Mouse (Mus musculus) limb, embryonic 14.5 days (tissue): ENCODE measurements around the gene Mrpl58. TPM values are rescaled to one million over a fixed set of nuclear protein-coding genes. Genes with fewer than 3 reads are reported as not detected.

Experiments used
- ATAC-seq: fragments of 200-750 bp; cut with Nextera tagmentation; 2 replicates; pipeline ENCODE4 v1.8.0; 2017; ENCODE audit warnings: low read depth, moderate number of reproducible peaks, moderate TSS enrichment; ENCODE audit not compliant: low FRiP score
- DNase-seq: peaks from one replicate; pipeline ENCODE4 v3.0.0-alpha.2; 2015; ENCODE audit warnings: low spot score
- H3K27ac ChIP-seq: fragments of 300-500 bp; sonication (generic); replicated peaks from 2 replicates; pipeline ENCODE4 v1.5.1; 2014; ENCODE audit warnings: low read depth, mild to moderate bottlenecking, low read length, moderate library complexity, mixed read lengths
- H3K27me3 ChIP-seq: fragments of 300-500 bp; sonication (generic); 2 replicates; pipeline ENCODE4 v1.6.1; 2014; ENCODE audit warnings: low read length, mixed read lengths; ENCODE audit not compliant: control insufficient read depth, insufficient read depth
- H3K36me3 ChIP-seq: fragments of 300-500 bp; sonication (generic); 2 replicates; pipeline ENCODE4 v1.6.1; 2014; ENCODE audit warnings: mild to moderate bottlenecking, low read length, moderate library complexity, mixed read lengths; ENCODE audit not compliant: control insufficient read depth, insufficient read depth
- H3K4me1 ChIP-seq: fragments of 300-500 bp; sonication (generic); 2 replicates; pipeline ENCODE4 v1.6.1; 2014; ENCODE audit warnings: antibody characterized with exemption, low read length, mixed read lengths; ENCODE audit not compliant: control insufficient read depth, insufficient read depth
- H3K4me2 ChIP-seq: fragments of 300-500 bp; sonication (generic); replicated peaks from 2 replicates; pipeline ENCODE4 v1.6.1; 2014; ENCODE audit warnings: low read depth, mild to moderate bottlenecking, low read length, moderate library complexity; ENCODE audit not compliant: severe bottlenecking
- H3K4me3 ChIP-seq: fragments of 300-500 bp; sonication (generic); replicated peaks from 2 replicates; pipeline ENCODE4 v1.5.1; 2014; ENCODE audit warnings: low read length
- H3K9ac ChIP-seq: fragments of 300-500 bp; sonication (generic); 2 replicates; pipeline ENCODE4 v1.6.1; 2014; ENCODE audit warnings: mild to moderate bottlenecking, low read depth, low read length, moderate library complexity; ENCODE audit not compliant: severe bottlenecking
- H3K9me3 ChIP-seq: fragments of 300-500 bp; sonication (generic); 2 replicates; pipeline ENCODE4 v1.6.1; 2016; ENCODE audit warnings: low read length; ENCODE audit not compliant: control insufficient read depth
- POLR2A ChIP-seq: fragments of 200-500 bp; IDR thresholded peaks from 2 replicates; pipeline ENCODE4 v1.8.0; 2012; ENCODE audit warnings: inconsistent platforms, mild to moderate bottlenecking, moderate library complexity, borderline replicate concordance; ENCODE audit not compliant: insufficient read depth, insufficient read length; ENCODE audit errors: extremely low read depth
- WGBS: fragments of 180-500 bp; shearing (Covaris S2); extraction: QIAGEN DNeasy Blood & Tissue Kit; methylation state at CpG from one replicate; pipeline ENCODE4 v1.1.7; 2014; 5-methylcytosine and 5-hydroxymethylcytosine counted together
- microRNA-seq: library from miRNA; unstranded; fragments of <30 nt; microRNA quantifications from one replicate; pipeline ENCODE4, GENCODE M21; 2016
- polyA plus RNA-seq, 2 experiments: library from polyadenylated mRNA; depleted of rRNA in 1 of 2; stranded (reverse) in 1 of 2; unstranded in 1 of 2; fragments of >200 nt; fragmentation: Nextera tagmentation in 1 of 2; extraction: Ambion mirVana in 1 of 2; gene quantifications; 2 replicates each; pipeline versions ENCODE4 v1.2.1 to v1.2.3; 2012 to 2014

Gene Mrpl58
- polyA plus RNA-seq, 2 experiments, result 92.2 to 169 TPM

DNA sequence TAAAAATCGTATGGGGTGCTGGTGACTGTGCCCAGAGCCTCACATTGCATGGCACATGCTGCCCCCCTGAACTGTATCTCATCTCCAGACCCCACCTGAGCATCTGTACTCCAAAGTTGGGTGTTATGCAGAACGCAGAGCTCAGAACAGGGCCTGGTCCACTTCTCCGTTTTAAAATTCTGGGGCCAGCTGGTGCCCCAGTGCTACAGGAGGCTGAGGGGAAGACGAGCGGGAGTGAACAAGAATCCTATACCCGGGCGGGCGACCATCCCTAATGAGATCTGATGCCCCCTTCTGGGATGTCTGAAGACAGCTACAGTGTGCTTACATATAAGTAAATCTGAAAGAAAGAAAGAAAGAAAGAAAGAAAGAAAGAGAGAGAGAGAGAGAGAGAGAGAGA, 57.4 kb downstream of the Mrpl58 start:
- Histone ChIP-seq H3K4me2 (no peak overlapping the region), H3K9ac (no peak overlapping the region), H3K27me3 (no peaks in the 10 kb centered on the region), H3K4me3 (no peak overlapping the region), H3K36me3 (no peaks in the 10 kb centered on the region), H3K9me3 (no peaks in the 10 kb centered on the region), H3K4me1 (no peaks in the 10 kb centered on the region), H3K27ac (no peak overlapping the region)
- TF ChIP-seq POLR2A, result no peak
- no peak for ATAC-seq
- DNase-seq, result no peak
- 21% methylated on average over 8 of the region's 8 CpGs for WGBS

DNA sequence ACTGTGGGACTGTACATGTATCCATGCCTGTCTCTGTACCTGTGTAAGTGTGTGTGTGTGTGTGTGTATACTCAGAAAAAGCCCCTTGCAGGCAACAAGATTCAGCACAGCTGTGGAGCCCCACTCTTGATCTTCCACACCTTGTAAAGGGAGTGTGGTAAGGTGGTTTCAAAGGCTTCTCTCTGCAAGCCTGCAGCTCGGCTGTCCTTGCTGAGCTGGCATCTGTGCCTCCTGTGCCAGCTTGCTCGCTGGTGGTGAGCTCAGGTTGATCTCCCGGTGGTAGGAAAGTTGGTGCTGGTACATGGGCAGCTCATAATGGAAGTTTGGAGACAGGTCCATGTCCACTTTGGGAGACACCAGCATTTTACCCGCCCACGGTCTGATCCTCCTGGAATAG, 58.3 kb downstream of the Mrpl58 start:
- ATAC-seq (no peak), DNase-seq (no peak)
- no peak for TF ChIP-seq POLR2A
- Histone ChIP-seq H3K9me3 (no peaks in the 10 kb centered on the region), H3K4me2 (no peak overlapping the region), H3K9ac (no peak overlapping the region), H3K4me1 (no peaks in the 10 kb centered on the region), H3K27ac (no peak overlapping the region), H3K4me3 (no peak overlapping the region), H3K36me3 (no peaks in the 10 kb centered on the region), H3K27me3 (no peaks in the 10 kb centered on the region)
- 76% methylated on average over 5 of the region's 5 CpGs for WGBS

Small RNA genes lying within 50 kb of the gene (microRNA-seq; reads per million reads assigned to microRNA genes)
- gene Mir3968, result not detected

Other genes with a start within 250 kb of the Mrpl58 start
- 19.1 and 22.0 TPM in 2 replicates for gene Slc9a3r1, start 240.4 kb upstream of the Mrpl58 start, polyA plus RNA-seq (2012; rRNA removed)
- gene Slc9a3r1, start 240.4 kb upstream of the Mrpl58 start, polyA plus RNA-seq (2014; fragmentation: Nextera tagmentation; extraction: Ambion mirVana), result 29.9 and 33.7 TPM in 2 replicates
- 9.2 and 16.9 TPM in 2 replicates for gene Tmem104, start 216.3 kb upstream of the Mrpl58 start, polyA plus RNA-seq (2012; rRNA removed)
- 11.4 and 12.4 TPM in 2 replicates for gene Tmem104, start 216.3 kb upstream of the Mrpl58 start, polyA plus RNA-seq (2014; fragmentation: Nextera tagmentation; extraction: Ambion mirVana)
- gene Nat9, start 215.9 kb upstream of the Mrpl58 start, polyA plus RNA-seq (2012; rRNA removed), result 25.6 and 32.1 TPM in 2 replicates
- 20.0 and 24.3 TPM in 2 replicates for gene Nat9, start 215.9 kb upstream of the Mrpl58 start, polyA plus RNA-seq (2014; fragmentation: Nextera tagmentation; extraction: Ambion mirVana)
- 0.20 and 0.21 TPM in 2 replicates for gene Grin2c, start 136.5 kb upstream of the Mrpl58 start, polyA plus RNA-seq (2012; rRNA removed)
- gene Grin2c, start 136.5 kb upstream of the Mrpl58 start, polyA plus RNA-seq (2014; fragmentation: Nextera tagmentation; extraction: Ambion mirVana), result not detected in 2 replicates
- gene Fdxr, start 126.7 kb upstream of the Mrpl58 start, polyA plus RNA-seq (2012; rRNA removed), result 16.8 and 21.8 TPM in 2 replicates
- gene Fdxr, start 126.7 kb upstream of the Mrpl58 start, polyA plus RNA-seq (2014; fragmentation: Nextera tagmentation; extraction: Ambion mirVana), result 11.5 and 13.0 TPM in 2 replicates
- gene Fads6, start 106.1 kb upstream of the Mrpl58 start, polyA plus RNA-seq (2012; rRNA removed), result 0.35 and 0.40 TPM in 2 replicates
- 0.12 TPM in 1 of 2 replicates, not detected in the other for gene Fads6, start 106.1 kb upstream of the Mrpl58 start, polyA plus RNA-seq (2014; fragmentation: Nextera tagmentation; extraction: Ambion mirVana)
- 0.29 and 0.44 TPM in 2 replicates for gene Otop2, start 96.6 kb upstream of the Mrpl58 start, polyA plus RNA-seq (2012; rRNA removed)
- 0.08 and 0.19 TPM in 2 replicates for gene Otop2, start 96.6 kb upstream of the Mrpl58 start, polyA plus RNA-seq (2014; fragmentation: Nextera tagmentation; extraction: Ambion mirVana)
- not detected in 2 replicates for gene Ush1g, start 81.7 kb upstream of the Mrpl58 start, polyA plus RNA-seq (2012; rRNA removed)
- gene Ush1g, start 81.7 kb upstream of the Mrpl58 start, polyA plus RNA-seq (2014; fragmentation: Nextera tagmentation; extraction: Ambion mirVana), result not detected in 2 replicates
- not detected in 2 replicates for gene Otop3, start 69.0 kb upstream of the Mrpl58 start, polyA plus RNA-seq (2012; rRNA removed)
- gene Otop3, start 69.0 kb upstream of the Mrpl58 start, polyA plus RNA-seq (2014; fragmentation: Nextera tagmentation; extraction: Ambion mirVana), result not detected in 2 replicates
- gene Hid1, start 36.0 kb upstream of the Mrpl58 start, polyA plus RNA-seq (2012; rRNA removed), result 4.5 and 5.9 TPM in 2 replicates
- 2.1 and 2.3 TPM in 2 replicates for gene Hid1, start 36.0 kb upstream of the Mrpl58 start, polyA plus RNA-seq (2014; fragmentation: Nextera tagmentation; extraction: Ambion mirVana)
- 18.8 and 23.9 TPM in 2 replicates for gene Cdr2l, start 21.8 kb upstream of the Mrpl58 start, polyA plus RNA-seq (2012; rRNA removed)
- 10.9 and 11.1 TPM in 2 replicates for gene Cdr2l, start 21.8 kb upstream of the Mrpl58 start, polyA plus RNA-seq (2014; fragmentation: Nextera tagmentation; extraction: Ambion mirVana)
- 294 and 427 TPM in 2 replicates for gene Atp5h, start 16.2 kb downstream of the Mrpl58 start, polyA plus RNA-seq (2012; rRNA removed)
- gene Atp5h, start 16.2 kb downstream of the Mrpl58 start, polyA plus RNA-seq (2014; fragmentation: Nextera tagmentation; extraction: Ambion mirVana), result 870 and 933 TPM in 2 replicates
- gene Kctd2, start 16.4 kb downstream of the Mrpl58 start, polyA plus RNA-seq (2012; rRNA removed), result 30.0 and 30.5 TPM in 2 replicates
- gene Kctd2, start 16.4 kb downstream of the Mrpl58 start, polyA plus RNA-seq (2014; fragmentation: Nextera tagmentation; extraction: Ambion mirVana), result 26.3 and 27.8 TPM in 2 replicates
- not detected in 2 replicates for gene Trim80, start 36.8 kb downstream of the Mrpl58 start, polyA plus RNA-seq (2012; rRNA removed)
- 0.15 TPM in 1 of 2 replicates, not detected in the other for gene Trim80, start 36.8 kb downstream of the Mrpl58 start, polyA plus RNA-seq (2014; fragmentation: Nextera tagmentation; extraction: Ambion mirVana)
- gene Slc16a5, start 58.7 kb downstream of the Mrpl58 start, polyA plus RNA-seq (2012; rRNA removed), result 0.04 and 0.08 TPM in 2 replicates
- gene Slc16a5, start 58.7 kb downstream of the Mrpl58 start, polyA plus RNA-seq (2014; fragmentation: Nextera tagmentation; extraction: Ambion mirVana), result not detected in 2 replicates
- gene Armc7, start 71.9 kb downstream of the Mrpl58 start, polyA plus RNA-seq (2012; rRNA removed), result 7.5 and 9.7 TPM in 2 replicates
- 8.4 and 8.5 TPM in 2 replicates for gene Armc7, start 71.9 kb downstream of the Mrpl58 start, polyA plus RNA-seq (2014; fragmentation: Nextera tagmentation; extraction: Ambion mirVana)
- gene Nt5c, start 88.1 kb downstream of the Mrpl58 start, polyA plus RNA-seq (2012; rRNA removed), result 51.8 and 55.4 TPM in 2 replicates
- 70.6 and 76.6 TPM in 2 replicates for gene Nt5c, start 88.1 kb downstream of the Mrpl58 start, polyA plus RNA-seq (2014; fragmentation: Nextera tagmentation; extraction: Ambion mirVana)
- 411 and 458 TPM in 2 replicates for gene Jpt1, start 110.6 kb downstream of the Mrpl58 start, polyA plus RNA-seq (2012; rRNA removed)
- 541 and 547 TPM in 2 replicates for gene Jpt1, start 110.6 kb downstream of the Mrpl58 start, polyA plus RNA-seq (2014; fragmentation: Nextera tagmentation; extraction: Ambion mirVana)
- 543 and 563 TPM in 2 replicates for gene Sumo2, start 132.5 kb downstream of the Mrpl58 start, polyA plus RNA-seq (2012; rRNA removed)
- gene Sumo2, start 132.5 kb downstream of the Mrpl58 start, polyA plus RNA-seq (2014; fragmentation: Nextera tagmentation; extraction: Ambion mirVana), result 942 and 968 TPM in 2 replicates
- 184 and 187 TPM in 2 replicates for gene Nup85, start 160.7 kb downstream of the Mrpl58 start, polyA plus RNA-seq (2012; rRNA removed)
- 144 and 148 TPM in 2 replicates for gene Nup85, start 160.7 kb downstream of the Mrpl58 start, polyA plus RNA-seq (2014; fragmentation: Nextera tagmentation; extraction: Ambion mirVana)
- gene Mrps7, start 200.2 kb downstream of the Mrpl58 start, polyA plus RNA-seq (2012; rRNA removed), result 40.2 and 47.4 TPM in 2 replicates
- 86.6 and 89.0 TPM in 2 replicates for gene Mrps7, start 200.2 kb downstream of the Mrpl58 start, polyA plus RNA-seq (2014; fragmentation: Nextera tagmentation; extraction: Ambion mirVana)
- 39.5 and 48.2 TPM in 2 replicates for gene Gga3, start 200.3 kb downstream of the Mrpl58 start, polyA plus RNA-seq (2012; rRNA removed)
- 17.7 and 19.1 TPM in 2 replicates for gene Gga3, start 200.3 kb downstream of the Mrpl58 start, polyA plus RNA-seq (2014; fragmentation: Nextera tagmentation; extraction: Ambion mirVana)
- 34.2 and 36.1 TPM in 2 replicates for gene Mif4gd, start 209.2 kb downstream of the Mrpl58 start, polyA plus RNA-seq (2012; rRNA removed)
- gene Mif4gd, start 209.2 kb downstream of the Mrpl58 start, polyA plus RNA-seq (2014; fragmentation: Nextera tagmentation; extraction: Ambion mirVana), result 23.1 and 23.5 TPM in 2 replicates
- 30.7 and 36.3 TPM in 2 replicates for gene Slc25a19, start 224.5 kb downstream of the Mrpl58 start, polyA plus RNA-seq (2012; rRNA removed)
- 20.9 and 26.9 TPM in 2 replicates for gene Slc25a19, start 224.5 kb downstream of the Mrpl58 start, polyA plus RNA-seq (2014; fragmentation: Nextera tagmentation; extraction: Ambion mirVana)